ENCODE assay signal across 8 mouse cellular contexts in genomic region chr5:74260378-74260809, GRCm38 (mm10).
DNase-seq lines count a peak whose midpoint lies in the region; ATAC-seq and TF ChIP-seq lines count a peak whose summit lies in the region.

No protein-coding gene starts in this region.

- H3K27me3 ChIP-seq in liver, embryonic 11.5 days (replicated peaks; ENCODE audit: control insufficient read depth, insufficient read depth, low read length) = no peaks in the 10 kb centered on the region

- H3K9me3 ChIP-seq in liver, embryonic 11.5 days (ENCODE audit: control insufficient read depth, low read length) = no peaks in the 10 kb centered on the region

- ATAC-seq in liver, embryonic 11.5 days (replicated peaks; ENCODE audit: low FRiP score) = peak; percentile 79

- no peak overlapping the region; the same call in 1 of the 2 replicates for H3K4me3 ChIP-seq in liver, embryonic 11.5 days (ENCODE audit: low read depth, low read length)
- no peak overlapping the region for H3K4me3 ChIP-seq in layer of hippocampus, adult 2 months

- peaks cover 28% of the 10 kb centered on the region for H3K4me1 ChIP-seq in liver, embryonic 11.5 days (replicated peaks; ENCODE audit: control insufficient read depth, insufficient read depth, low read length)

- WGBS in liver, embryonic 11.5 days = 22% methylated on average over 9 of the region's 9 CpGs

- peak overlapping the region; percentile 47 for H3K9ac ChIP-seq in liver, embryonic 11.5 days (ENCODE audit: low read depth, low read length)

- peak overlapping the region; percentile 51 for H3K4me2 ChIP-seq in liver, embryonic 11.5 days

- TF ChIP-seq CTCF in layer of hippocampus, adult 2 months (conservative IDR thresholded peaks at IDR 0.05) = no peak

- peak; percentile 31 for DNase-seq in heart, adult 18-20 months
- no peak for DNase-seq in heart, postnatal 25 days (ENCODE audit: low spot score)
- DNase-seq in c-Kit-positive CD71-negative TER-119-negative erythroid progenitor cells, embryonic 14.5 days (ENCODE audit: low read depth) = peak; percentile 25
- peak; percentile 35 for DNase-seq in heart, postnatal 4 days
- DNase-seq in liver, embryonic 11.5 days (ENCODE audit: low spot score) = peak; percentile 69
- peak; percentile 57 for DNase-seq in right cerebral cortex, postnatal 25 days
- no peak for DNase-seq in layer of hippocampus, adult 2 months (ENCODE audit: low spot score in 2 of 2)
- no peak for DNase-seq in kidney, adult 18-20 months

- H3K36me3 ChIP-seq in liver, embryonic 11.5 days (ENCODE audit: control insufficient read depth, insufficient read depth, low read length) = no peaks in the 10 kb centered on the region

- intact Hi-C loops in heart, postnatal 25 days (cut with DNase I) = loop anchor here (5.0 kb wide), 1 partner anchor 63 kb away; the partner anchor contains the start of gene Rasl11b

- H3K27ac ChIP-seq in liver, embryonic 11.5 days (ENCODE audit: low read depth, low read length) = peak overlapping the region; percentile 81
- no peak overlapping the region for H3K27ac ChIP-seq in layer of hippocampus, adult 2 months

Comparison
In these comparisons a context has a peak if more than half of its experiments do, and no peak if none do; other contexts are left out.
1. DNase-seq: peak in heart, adult 18-20 months (2 of 2), c-Kit-positive CD71-negative TER-119-negative erythroid progenitor cells, embryonic 14.5 days (single experiment), heart, postnatal 4 days (single experiment), liver, embryonic 11.5 days (single experiment) and right cerebral cortex, postnatal 25 days (single experiment); none in heart, postnatal 25 days (single experiment), layer of hippocampus, adult 2 months (0 of 2) and kidney, adult 18-20 months (single experiment).